Mouse (Mus musculus) myocyte (in vitro differentiated cells): ENCODE data around the gene Gnb2.

Experiments used
- MAX ChIP-seq: IDR thresholded peaks from one replicate; pipeline ENCODE4 v1.6.1; 2011; ENCODE audit warnings: low read depth, mild to moderate bottlenecking, control low read depth
- POLR2A ChIP-seq: IDR thresholded peaks from one replicate; pipeline ENCODE4 v1.6.1; 2011; ENCODE audit warnings: low read depth, mild to moderate bottlenecking, control low read depth, moderate library complexity; ENCODE audit not compliant: insufficient read length

DNA sequence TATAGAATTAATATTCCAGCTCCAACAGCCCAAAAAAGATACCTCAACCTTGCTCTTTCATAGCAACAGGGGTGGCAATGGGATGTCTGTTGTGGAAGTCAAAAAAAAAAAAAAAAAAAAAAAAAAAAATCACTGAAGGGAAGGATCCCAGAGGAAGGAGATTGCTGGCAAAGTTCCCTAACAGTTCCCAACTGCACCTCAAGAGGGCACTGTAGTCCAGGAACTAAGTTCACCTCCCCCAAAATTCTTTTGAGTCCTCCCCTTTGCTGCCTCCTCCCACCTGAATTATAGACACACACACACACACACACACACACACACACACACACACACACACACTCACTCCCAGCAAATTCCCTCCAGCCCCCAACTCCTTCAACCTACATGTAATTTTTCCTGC, 52.2 kb downstream of the Gnb2 start:
- no peak for TF ChIP-seq POLR2A
- TF ChIP-seq MAX, result no peak
